Mouse (Mus musculus) left cerebral cortex, adult 9 months (tissue): ENCODE data around the gene Syngr3.
A peak's percentile ranks its signal among the peaks of the same experiment; 100 is the strongest.
"Not testable (repeated sequence)": the region's sequence is repeated elsewhere in the genome, so short reads cannot be mapped to it uniquely, and the experiment has no call there.

Experiments
- DNase-seq, 2 experiments: peaks; one replicate each; pipeline ENCODE4 v3.0.0; 2022; ENCODE audit warnings: low spot score in 2 of 2

The Syngr3 gene

DNA sequence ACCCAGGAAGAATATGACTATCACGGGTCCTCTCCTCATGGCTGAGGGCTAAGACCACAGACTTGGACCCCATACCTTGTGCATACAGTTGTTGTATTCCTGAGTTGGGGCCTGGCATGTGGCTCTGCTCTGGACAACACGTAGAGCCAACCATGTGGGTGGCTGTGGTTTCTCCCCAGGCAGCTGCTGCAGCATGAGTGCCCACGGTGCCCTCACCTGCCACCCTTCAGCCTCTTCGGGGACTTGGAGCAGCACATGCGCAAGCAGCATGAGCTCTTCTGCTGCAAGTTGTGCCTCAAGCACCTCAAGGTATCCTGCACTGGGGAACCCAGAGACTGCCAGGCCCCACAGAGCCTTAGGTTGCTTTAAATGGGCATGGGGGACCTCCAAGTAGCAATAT lies 12.9 kb downstream of the Syngr3 start:
- DNase-seq = no peak

DNA sequence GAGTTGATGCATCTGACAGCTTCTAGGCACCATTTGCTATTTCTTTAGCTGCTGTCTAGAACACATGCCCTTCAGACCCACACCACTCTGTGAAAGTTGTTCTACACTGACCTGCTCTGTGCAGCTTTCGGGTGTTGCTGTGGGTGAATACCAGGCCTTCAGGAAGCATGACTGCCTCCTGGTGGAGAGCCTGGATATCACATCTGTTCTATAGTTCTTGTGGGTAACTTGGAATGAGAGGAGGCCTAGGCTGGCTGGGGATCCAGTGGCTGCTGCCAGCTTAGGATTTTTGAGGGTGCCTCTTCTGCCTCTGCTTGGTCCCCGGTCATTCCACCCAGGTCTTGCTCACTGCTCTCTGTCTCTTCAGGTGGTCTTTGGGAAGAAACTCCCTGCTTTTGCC lies 13.6 kb downstream of the Syngr3 start:
- peak in 1 of 2 experiments; percentile 70 for DNase-seq

DNA sequence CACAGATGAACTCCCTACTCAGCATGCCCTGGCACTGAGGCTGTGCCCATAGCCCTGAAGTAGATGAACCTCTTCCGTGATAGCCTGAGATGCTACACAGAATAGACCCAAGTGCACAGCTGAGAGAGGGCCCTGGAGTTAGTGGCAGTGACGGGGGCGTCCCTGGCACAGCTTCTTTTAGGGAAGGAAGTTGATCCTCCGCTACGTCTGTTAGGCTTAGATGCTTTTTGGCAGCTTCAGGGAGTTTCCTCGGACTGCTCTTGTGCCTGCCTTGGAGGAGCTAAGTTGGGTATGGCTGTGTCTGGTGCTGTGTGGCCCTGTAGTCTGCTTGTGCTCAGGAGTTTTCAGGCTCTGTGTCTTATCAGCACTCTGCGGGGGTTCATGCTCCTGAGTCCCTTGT lies 15.5 kb downstream of the Syngr3 start:
- peak in 1 of 2 experiments; percentile 66 for DNase-seq

DNA sequence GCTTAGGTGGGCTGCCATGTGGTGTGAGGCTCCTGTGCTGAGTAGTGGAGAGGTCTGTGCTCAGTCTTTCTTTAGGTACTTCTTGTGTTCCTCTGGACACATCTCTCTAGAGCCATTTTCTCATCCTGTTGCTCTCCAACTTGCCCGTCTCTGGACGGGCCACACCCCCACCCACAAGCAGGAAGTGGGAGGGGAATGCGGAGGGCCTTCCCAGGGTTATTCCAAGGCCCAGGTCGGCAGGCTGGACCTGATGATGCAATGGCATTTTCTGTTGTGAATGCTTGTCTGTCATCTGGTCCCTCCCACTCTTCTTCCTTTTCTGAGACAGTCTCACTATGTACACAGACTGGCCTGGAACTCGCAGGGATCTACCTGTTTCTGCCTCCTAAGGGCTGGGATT lies 17.6 kb downstream of the Syngr3 start:
- no peak for DNase-seq

DNA sequence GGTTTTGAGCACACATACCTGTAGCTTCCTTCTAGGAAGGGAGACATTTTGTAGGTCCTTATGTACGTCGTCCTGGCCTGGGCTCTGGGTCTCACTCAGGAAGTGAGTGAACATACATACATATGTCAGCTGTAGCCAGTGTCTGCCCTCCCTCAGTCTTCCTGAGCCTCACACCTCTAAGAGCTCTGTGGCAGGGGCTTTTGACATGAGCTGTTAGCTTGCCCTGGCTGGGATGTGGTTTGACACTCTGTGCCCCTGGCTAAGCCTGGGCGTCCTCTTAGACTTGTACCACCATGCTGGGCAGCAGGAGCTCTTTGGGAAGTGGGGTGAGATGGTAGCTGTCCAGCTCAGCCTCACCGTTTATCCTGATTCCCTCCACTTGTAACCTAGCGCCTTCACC lies 18.4 kb downstream of the Syngr3 start:
- no peak for DNase-seq

DNA sequence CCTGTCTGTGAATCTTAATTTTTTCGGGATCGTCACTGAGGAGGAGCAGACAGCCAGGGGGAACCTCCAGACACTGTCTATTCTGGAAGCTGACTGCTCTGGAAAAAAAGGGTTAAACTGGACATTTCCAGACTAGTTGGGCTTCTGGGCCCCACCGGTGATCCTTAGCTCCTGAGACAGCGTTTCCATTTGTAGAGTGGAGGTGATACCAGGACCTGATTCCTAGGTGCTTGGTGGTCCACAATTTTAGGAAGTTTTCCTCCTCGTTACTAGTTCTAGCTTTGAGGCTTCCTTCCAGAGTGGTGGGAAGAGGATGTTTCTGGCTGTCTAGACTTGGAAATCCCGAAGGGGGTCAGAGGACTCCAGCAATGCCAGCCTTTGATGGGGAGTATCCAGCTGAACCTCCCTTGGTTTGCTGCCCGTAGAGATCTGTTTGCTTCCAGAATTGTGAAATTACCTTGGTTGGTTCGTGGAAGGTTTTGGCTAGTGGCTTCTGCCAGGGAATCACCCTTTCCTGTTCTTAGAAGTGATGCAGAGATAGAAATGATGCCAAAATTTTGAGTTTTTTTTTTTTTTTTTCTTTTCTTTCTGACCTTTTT lies 19.4 kb downstream of the Syngr3 start:
- no peak for DNase-seq

DNA sequence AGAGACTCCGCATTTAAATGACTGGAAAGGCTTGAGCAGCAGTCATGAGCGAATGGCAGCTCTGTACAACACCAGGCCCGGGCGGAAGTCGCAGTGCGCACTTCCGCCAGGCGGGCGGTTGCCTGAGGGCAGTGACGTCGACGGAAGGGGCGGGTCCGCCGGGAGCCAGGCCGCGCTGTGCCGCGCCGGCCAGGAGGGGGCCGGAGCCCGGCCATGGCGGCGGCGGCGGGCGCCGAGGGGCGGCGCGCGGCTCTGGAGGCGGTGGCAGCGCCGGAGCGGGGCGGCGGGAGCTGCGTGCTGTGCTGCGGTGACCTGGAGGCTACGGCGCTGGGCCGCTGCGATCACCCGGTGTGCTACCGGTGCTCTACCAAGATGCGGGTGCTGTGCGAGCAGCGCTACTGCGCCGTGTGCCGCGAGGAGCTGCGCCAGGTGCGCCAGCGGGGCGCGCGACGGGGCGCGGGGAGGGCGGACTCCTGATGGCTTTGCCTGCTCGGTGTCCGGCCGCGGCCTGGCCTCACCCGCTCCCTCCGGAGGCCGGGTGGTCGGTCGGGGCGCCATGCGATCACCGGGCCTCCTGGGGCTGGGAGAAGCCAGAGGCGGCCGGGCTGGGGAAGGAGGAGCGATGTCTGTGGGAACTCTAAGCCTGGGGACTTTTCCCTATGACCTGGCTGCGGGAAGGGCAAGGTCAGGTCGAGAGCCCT lies 20.1 kb downstream of the Syngr3 start, which contains the start of gene Zfp598:
Gene Zfp598, plus strand, starts transcription at position 143 of the 701 bp plus-strand sequence.
- peak; percentile 85 to 93 for DNase-seq

DNA sequence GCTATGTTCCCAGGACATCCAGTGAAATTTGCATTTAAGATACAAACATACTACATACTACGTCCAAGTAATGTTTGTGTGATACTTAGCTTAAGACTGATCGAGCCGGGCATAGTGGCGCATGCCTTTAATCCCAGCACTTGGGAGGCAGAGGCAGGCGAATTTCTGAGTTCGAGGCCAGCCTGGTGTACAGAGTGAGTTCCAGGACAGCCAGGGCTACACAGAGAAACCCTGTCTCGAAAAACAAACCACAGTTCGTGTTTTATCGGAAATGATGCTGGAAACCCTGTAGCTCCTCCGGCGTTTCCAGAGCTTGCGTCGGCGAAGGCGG lies 20.6 kb downstream of the Syngr3 start:
- not testable (repeated sequence) for DNase-seq

DNA sequence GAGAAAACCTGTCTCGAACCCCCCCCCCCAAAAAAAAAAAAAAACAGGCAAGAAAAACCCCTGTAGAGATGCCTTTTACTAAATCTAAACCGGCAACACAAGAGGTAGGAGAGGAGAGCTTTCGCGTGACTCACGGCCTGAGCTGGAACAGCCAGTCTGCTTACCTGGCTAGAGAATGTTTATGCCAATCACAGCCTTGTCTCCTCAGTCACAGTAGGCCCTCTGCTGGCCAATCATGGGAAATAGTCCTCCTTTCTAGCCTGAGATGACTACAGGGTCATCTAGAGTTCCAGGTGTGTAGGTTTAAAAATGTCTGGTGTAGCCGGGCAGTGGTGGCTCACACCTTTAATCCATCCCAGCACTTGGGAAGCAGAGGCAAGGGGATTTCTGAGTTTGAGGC lies 22.3 kb downstream of the Syngr3 start:
- DNase-seq = peak in 1 of 2 experiments; percentile 59

DNA sequence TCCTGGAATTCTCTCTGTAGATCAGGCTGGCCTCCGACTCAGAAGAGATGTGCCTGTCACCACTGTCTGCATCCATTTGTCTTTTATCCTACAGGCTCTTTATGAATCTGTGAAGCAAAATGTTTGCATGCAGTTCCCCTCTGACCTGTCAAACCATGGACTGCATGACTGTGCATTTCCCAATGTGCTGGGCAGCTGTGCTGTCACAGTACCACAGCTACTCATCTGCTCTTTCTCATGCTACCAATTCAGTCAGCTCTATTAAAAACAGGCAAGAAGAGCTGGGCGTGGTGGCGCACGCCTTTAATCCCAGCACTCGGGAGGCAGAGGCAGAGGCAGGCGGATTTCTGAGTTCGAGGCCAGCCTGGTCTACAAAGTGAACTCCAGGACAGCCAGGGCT lies 22.7 kb downstream of the Syngr3 start:
- not testable (repeated sequence) for DNase-seq

DNA sequence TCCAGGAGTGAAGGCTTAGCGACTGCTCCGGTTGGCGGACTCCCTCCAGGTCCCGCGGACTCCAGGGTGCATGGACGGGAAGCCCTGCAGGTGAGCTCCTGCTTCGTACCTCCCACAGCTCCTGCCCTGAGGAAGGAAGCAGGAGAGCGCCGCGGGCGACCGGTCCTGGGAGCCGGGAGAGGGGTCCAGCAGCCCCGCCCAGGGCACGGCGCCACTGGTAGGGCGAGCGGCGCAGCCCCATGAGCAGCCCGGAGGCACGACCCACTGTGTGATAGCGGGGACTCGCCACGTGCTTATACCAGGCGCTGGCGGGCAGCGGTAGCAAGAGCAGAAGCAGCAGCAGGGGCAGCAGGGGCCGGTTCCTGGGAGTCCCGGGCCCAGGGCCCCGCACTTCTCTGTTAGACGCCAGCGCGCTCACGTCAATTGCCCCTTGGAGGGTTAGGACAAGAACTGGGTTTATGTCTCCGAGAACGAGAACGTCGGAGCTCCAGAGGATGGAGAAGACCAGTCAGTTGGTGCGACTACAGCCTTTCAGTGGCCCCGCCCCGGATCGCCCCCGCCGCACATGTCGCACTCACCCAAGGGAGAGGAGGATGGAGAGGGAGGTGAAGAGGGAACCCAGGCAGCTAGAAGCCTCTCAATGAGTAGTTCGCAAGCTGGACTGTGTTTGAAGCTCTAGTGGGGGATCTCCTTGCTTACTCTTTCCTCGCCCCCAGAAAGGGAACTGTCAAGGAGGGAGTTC lies 31.6 kb downstream of the Syngr3 start, which contains the start of gene Npw:
Gene Npw, minus strand, starts transcription at position 441 of the 742 bp plus-strand sequence.
- DNase-seq = no peak

DNA sequence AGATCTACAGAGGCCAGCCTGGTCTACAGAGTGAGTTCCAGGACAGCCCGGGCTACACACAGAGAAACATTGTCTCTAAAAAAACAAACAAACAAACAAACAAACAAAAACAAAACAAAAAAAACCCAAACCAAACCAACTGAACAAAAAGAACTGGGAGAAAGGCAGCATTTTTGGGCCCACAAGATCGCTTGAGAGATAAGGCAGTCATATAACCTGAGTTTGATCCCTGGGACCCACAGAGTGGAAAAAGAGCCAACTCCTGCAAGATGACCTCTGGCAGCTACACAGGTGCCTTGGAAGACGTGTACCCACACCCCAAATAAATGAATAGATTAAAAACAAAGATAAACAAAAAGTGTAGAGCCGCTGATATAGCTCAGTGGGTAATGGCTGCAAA lies 34.8 kb downstream of the Syngr3 start:
- DNase-seq = no peak

DNA sequence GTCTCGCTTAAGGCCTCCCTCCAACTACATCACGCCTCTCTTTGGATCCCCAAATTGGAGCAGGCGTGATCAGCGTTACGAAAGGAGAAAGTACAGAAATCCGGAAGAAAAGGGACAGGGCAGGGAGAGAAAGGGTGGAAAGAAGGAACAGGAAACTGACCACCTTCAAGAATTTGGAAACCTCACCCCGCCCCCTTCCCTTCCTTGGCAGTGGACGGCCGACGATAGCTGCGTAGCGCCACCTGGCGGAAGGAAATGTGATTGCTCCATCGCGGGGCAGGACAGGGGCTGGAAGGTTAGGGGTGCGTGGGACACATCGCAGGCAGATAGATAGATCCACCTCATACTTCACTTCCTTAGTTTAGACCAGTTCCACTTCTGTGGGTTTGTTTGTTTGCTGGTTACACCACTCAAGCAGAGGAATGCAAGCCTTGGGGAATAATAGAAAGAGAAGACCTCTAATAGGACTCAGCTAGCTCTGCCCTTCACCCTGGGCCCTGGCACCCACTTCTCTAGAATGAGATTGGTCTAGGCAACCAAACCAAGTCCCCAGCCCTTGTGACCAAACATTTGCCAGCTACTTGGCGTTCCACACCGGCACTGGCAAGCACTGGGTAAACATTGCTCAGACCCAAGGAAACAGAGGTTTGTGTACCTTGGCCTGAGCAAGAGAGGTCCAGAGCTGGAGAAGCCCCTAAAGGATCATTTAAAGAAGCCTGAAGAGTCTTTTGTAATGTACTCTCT lies 35.6 kb downstream of the Syngr3 start:
- peak in 1 of 2 experiments; percentile 54 for DNase-seq

DNA sequence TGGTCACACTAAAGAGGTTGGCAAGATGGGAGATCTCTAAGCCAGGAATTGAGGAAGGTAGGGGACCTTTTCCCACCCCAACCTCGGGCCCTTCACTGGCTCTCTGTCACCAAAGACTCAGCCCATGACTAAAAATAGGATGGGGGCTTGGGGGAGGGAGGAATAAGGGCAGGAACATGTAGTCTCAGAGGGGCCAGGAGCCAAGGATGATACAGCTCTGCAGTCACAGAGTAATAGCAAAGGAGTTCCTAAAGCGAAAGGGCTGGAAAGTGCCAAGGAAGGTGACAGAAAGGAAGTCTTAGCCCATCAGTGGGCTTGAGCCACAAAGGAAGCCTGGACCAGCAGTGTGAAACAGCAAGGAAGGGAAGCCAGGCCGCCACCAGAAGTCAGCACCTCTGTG lies 37.9 kb downstream of the Syngr3 start:
- no peak for DNase-seq

DNA sequence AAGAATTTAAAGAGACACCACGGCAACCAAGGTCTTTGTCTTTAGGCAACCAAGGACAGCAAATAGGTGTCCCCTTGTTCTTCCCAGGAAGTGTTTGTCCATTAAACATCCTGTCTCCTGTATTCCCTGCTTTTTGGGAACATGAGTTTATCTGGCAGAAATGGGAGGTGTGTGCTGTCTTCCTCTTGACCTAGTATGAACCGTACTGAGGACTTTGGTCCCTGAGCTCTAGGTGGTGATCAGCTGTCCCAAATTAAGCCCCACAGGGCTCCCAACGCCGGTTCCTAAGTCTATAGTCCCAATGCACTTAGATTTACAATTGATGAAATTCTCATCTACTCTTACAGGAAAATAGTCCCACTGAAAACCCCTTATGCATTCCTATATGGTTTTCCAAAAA lies 39.0 kb downstream of the Syngr3 start:
- DNase-seq = no peak

DNA sequence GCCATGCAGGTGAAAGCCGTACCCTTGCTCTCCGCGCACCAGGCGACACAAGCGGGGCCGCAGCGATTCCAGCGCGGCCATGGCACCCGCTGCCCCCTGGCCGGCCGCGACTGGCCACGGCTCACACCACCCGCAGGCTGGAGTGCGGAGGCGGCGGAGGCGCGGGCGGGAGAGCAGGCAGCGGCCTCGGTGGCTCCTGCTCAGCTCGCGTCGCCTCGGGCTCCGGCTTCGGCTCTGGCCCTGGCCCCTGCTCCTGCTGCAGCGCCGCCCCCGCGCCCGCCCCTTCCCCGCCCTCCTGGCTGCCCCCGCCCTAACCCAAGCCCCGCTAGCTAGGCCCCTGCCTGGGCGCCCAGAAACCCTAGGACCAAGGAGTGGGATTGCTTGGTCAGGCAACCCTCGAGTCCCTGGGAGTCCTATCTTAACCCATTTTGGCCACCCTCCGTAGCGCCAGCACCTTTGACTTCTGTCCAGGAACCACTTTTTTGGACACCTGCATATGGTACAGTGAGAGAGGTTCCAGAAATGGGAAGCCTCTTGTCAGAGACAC lies 39.6 kb downstream of the Syngr3 start, which contains the start of gene Slc9a3r2:
Gene Slc9a3r2, minus strand, starts transcription at position 258 of the 547 bp plus-strand sequence.
- DNase-seq = no peak

DNA sequence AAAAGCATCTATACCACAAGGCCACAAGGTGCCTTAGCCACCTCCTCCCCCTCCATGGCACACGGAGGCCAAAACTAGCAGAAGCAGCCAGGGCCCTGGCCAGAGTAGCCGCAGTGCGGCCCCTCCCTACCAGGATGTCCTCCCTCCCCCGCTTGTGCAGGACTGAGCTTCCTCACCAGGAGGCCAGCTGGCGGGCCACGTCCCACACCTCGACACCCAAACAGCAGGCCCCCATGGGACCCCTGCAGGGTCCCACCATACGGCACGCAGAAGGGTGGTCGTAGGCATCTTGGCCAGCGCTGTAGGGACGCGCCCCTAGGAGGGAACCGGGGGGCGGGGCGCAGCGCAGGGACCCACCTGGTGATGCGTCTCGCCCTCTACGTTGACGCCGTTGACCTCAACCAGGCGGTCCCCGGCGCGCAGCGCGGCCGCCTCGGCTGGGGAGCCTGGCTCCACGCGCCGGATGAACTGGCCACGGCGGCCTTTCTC lies 40.1 kb downstream of the Syngr3 start:
- no peak for DNase-seq

DNA sequence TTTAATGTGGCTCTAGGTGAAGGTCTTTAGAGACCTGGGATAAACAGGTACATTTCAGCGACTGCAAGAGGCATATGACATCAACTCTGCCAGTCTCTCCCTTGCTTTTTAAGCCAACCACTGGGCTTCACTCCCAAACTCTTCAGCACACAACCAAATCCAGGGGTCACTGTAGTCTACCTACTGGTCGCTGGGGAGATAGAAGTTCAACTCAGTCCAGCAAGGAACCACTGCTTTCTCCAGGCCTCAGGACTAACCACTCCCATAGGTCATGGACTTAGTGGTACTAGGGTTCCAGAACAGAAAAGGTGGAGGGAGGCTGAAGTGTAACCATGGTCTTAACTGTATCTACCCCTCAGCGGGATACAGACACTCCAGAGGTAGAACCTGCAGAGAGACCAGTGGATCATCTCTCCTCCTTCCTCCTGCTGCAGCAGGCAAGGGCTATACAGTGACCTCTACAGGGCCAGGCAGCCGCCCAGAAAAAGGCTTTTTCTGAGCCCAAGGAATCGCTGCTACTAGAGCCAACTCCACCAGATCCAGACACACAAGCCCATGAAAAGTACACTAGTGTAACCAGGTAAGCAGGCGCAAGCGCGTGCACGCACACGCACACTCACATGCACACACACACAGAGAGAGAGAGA lies 40.9 kb downstream of the Syngr3 start:
- no peak for DNase-seq

DNA sequence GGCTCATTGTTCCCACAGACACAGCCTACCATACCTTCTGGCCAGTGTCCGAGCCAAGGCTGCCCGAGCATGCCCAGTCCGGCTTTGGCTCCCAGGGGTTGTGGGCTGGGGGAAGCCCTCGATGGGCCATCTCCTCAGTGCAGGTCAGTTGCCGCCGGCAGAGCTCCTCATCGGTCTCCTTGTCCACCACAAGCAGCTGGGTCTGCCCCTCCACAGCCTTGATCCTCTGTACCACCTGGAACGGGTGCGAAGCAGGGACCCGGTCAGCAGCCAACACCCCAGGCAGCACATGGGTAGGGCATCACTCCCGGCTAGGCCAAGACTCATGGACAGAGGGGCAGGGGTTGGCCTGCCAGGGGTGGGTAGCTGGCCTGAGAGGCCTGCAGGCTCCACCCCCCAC lies 42.3 kb downstream of the Syngr3 start:
- no peak for DNase-seq

DNA sequence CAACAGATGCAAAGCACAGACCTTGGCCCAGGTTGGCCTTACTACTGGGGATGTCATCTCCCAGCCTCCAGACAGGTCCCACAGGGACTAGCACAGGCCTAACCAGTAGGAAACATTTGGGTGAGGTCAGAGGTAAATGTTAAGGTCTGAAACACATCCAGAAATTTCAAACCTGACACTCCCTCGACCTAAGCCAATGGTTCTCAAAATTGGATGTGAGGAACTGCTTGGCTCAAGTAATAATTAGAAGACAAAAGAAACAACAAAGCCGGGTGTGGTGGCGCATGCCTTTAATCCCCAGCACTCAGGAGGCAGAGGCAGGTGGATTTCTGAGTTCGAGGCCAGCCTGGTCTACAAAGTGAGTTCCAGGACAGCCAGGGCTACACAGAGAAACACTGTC lies 43.4 kb downstream of the Syngr3 start:
- DNase-seq = no peak

DNA sequence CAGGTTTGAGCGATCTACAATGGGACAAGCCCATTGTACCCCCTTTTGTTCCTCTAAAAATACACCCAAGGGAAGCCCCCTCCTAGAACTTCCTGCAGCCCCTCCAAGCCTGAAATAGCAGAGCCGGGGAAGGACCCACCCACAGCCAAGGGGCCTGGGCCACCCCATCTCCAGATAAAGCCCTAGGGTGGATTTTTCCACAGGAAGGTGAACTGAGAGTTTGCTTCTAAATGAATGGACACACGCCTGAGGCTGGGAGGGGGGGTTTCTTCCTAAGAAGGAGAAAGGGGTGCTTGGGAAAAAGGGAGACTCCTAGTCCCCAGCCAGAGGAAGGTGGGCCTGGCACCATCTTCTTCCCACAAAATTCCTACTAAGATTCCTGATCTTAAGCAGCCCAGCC lies 43.8 kb downstream of the Syngr3 start:
- DNase-seq = no peak
